Comparison of ENCODE assay signal across 15 mouse cellular contexts in genomic region chr13:95779261-95779660, GRCm38 (mm10).
DNase-seq lines count a peak whose midpoint lies in the region; ATAC-seq and TF ChIP-seq lines count a peak whose summit lies in the region.
"Had no signal": no experiment of that assay in that cellular context is flagged by ENCODE, and none has a peak within 500 bp of the region (broad histone marks: within the 10 kb centered on the region; RNA-seq: fewer than 3 reads in every experiment).

No protein-coding gene starts in this region.

- no peaks in the 10 kb centered on the region for H3K36me3 ChIP-seq in kidney, embryonic 16.5 days (ENCODE audit: insufficient read depth, low read length)
- no peaks in the 10 kb centered on the region for H3K36me3 ChIP-seq in intestine, embryonic 15.5 days
- no peaks in the 10 kb centered on the region for H3K36me3 ChIP-seq in small intestine, adult 2 months (ENCODE audit: control insufficient read depth, insufficient read depth, low read length)
- H3K36me3 ChIP-seq: heart, embryonic 13.5 days; liver, embryonic 13.5 days; stomach, embryonic 15.5 days had no signal

- H3K27ac ChIP-seq in kidney, embryonic 16.5 days (ENCODE audit: low read length), result no peak overlapping the region
- no peak overlapping the region for H3K27ac ChIP-seq in intestine, embryonic 15.5 days
- H3K27ac ChIP-seq in small intestine, adult 2 months (ENCODE audit: insufficient read depth, low read depth, low read length), result peak overlapping the region; percentile 72
- H3K27ac ChIP-seq: heart, embryonic 13.5 days; liver, embryonic 13.5 days had no signal

- no peaks in the 10 kb centered on the region for H3K27me3 ChIP-seq in kidney, embryonic 16.5 days (ENCODE audit: insufficient read depth, low read length)
- no peaks in the 10 kb centered on the region for H3K27me3 ChIP-seq in intestine, embryonic 15.5 days (replicated peaks)
- no peaks in the 10 kb centered on the region for H3K27me3 ChIP-seq in small intestine, adult 2 months (ENCODE audit: control insufficient read depth, insufficient read depth, low read length)
- H3K27me3 ChIP-seq: heart, embryonic 13.5 days; liver, embryonic 13.5 days; stomach, embryonic 15.5 days had no signal

- H3K4me2 ChIP-seq in kidney, embryonic 16.5 days (replicated peaks; ENCODE audit: low read depth, low read length), result no peak overlapping the region
- no peak overlapping the region for H3K4me2 ChIP-seq in intestine, embryonic 15.5 days (replicated peaks)
- H3K4me2 ChIP-seq: heart, embryonic 13.5 days; liver, embryonic 13.5 days; stomach, embryonic 15.5 days had no signal

- ATAC-seq in kidney, embryonic 16.5 days (ENCODE audit: low FRiP score, low TSS enrichment), result peak; percentile 49; the same call in 1 of the 2 replicates
- ATAC-seq in common myeloid progenitor, adult 5-6 weeks (replicated peaks; ENCODE audit: low read depth, poor library complexity, severe bottlenecking), result 0 out of 2 replicates have a peak, but pooled peaks have one; percentile 20
- peak; percentile 47; the same call in 1 of the 2 replicates for ATAC-seq in intestine, embryonic 15.5 days
- ATAC-seq: forebrain, embryonic 14.5 days; inflammation-experienced regulatory T-cells, adult 6 months had no signal

- H3K4me1 ChIP-seq in kidney, embryonic 16.5 days (ENCODE audit: insufficient read depth, low read length), result peaks cover 24% of the 10 kb centered on the region
- peaks cover 40% of the 10 kb centered on the region for H3K4me1 ChIP-seq in intestine, embryonic 15.5 days (replicated peaks)
- H3K4me1 ChIP-seq in small intestine, adult 2 months (ENCODE audit: control insufficient read depth, insufficient read depth, insufficient read length, low read length), result peaks cover 48% of the 10 kb centered on the region

- H3K4me3 ChIP-seq in kidney, embryonic 16.5 days (ENCODE audit: low read length), result no peak overlapping the region
- no peak overlapping the region for H3K4me3 ChIP-seq in intestine, embryonic 15.5 days (replicated peaks)
- peak overlapping the region; percentile 21; the same call in 1 of the 2 replicates for H3K4me3 ChIP-seq in small intestine, adult 2 months (ENCODE audit: low read depth, low read length)
- H3K4me3 ChIP-seq: heart, embryonic 13.5 days; liver, embryonic 13.5 days; stomach, embryonic 15.5 days had no signal

- H3K9me3 ChIP-seq in kidney, embryonic 16.5 days (ENCODE audit: low read length), result no peaks in the 10 kb centered on the region
- H3K9me3 ChIP-seq in intestine, embryonic 15.5 days, result no peaks in the 10 kb centered on the region
- H3K9me3 ChIP-seq: heart, embryonic 13.5 days; liver, embryonic 13.5 days; stomach, embryonic 15.5 days had no signal

- no peak for DNase-seq in kidney, adult 9 months
- DNase-seq in gastrocnemius, postnatal 36 days, result no peak
- DNase-seq in heart, postnatal 36 days, result no peak
- DNase-seq: cerebellum, adult 8-10 months; heart, postnatal 4 days; layer of hippocampus, postnatal 36 days; liver, embryonic 13.5 days had no signal

- intact Hi-C loops in gastrocnemius, postnatal 36 days (cut with DNase I), result no loop called here
- intact Hi-C loops in heart, postnatal 36 days (cut with DNase I), result loop anchor here (5.0 to 10.0 kb wide), 2 partner anchors 113 to 176 kb away; partner anchors contain the start of gene Iqgap2

- TF ChIP-seq POLR2A in small intestine, adult 2 months (IDR thresholded peaks at IDR 0.05; ENCODE audit: low read depth, low read length), result no peak

- H3K9ac ChIP-seq in kidney, embryonic 16.5 days (replicated peaks; ENCODE audit: low read length), result no peak overlapping the region
- H3K9ac ChIP-seq in intestine, embryonic 15.5 days, result no peak overlapping the region
- H3K9ac ChIP-seq: heart, embryonic 13.5 days; liver, embryonic 13.5 days; stomach, embryonic 15.5 days had no signal

- no peak for TF ChIP-seq CTCF in small intestine, adult 2 months (IDR thresholded peaks at IDR 0.05; ENCODE audit: extremely low read depth, insufficient read length, insufficient replicate concordance, low read depth, low read length)

- 36% methylated on average over 8 of the region's 8 CpGs for WGBS in kidney, embryonic 16.5 days
- 30% methylated on average over 8 of the region's 8 CpGs for WGBS in intestine, embryonic 15.5 days
- 23% methylated on average over 8 of the region's 8 CpGs for WGBS in small intestine, adult 2 months
